Mouse (Mus musculus) C2C12 (cell line): ENCODE data around the gene Pou6f1. TPM values are rescaled to one million over a fixed set of nuclear protein-coding genes. Genes with fewer than 3 reads are reported as not detected.

ENCODE experiments used
- H3K27me3 ChIP-seq: one replicate; pipeline ENCODE4 v1.6.1; 2011; ENCODE audit not compliant: control insufficient read depth, insufficient read depth, insufficient read length
- H3K36me3 ChIP-seq: one replicate; pipeline ENCODE4 v1.6.1; 2011; ENCODE audit not compliant: control insufficient read depth, insufficient read depth
- H3K4me3 ChIP-seq: one replicate; pipeline ENCODE4 v1.5.1; 2011; ENCODE audit warnings: mild to moderate bottlenecking, control low read depth; ENCODE audit not compliant: poor library complexity, insufficient read depth, severe bottlenecking
- H3K79me2 ChIP-seq: one replicate; pipeline ENCODE4 v1.6.1; 2011; ENCODE audit not compliant: control insufficient read depth, insufficient read depth
- H3K79me3 ChIP-seq: one replicate; pipeline ENCODE4 v1.6.1; 2011; ENCODE audit warnings: low read depth, control low read depth
- H3ac ChIP-seq: one replicate; pipeline ENCODE3; 2011; ENCODE audit warnings: low read depth; ENCODE audit not compliant: control insufficient read depth, insufficient read length
- CEBPB ChIP-seq: IDR thresholded peaks from one replicate; pipeline ENCODE4 v1.6.1; 2011; ENCODE audit warnings: low read depth, mild to moderate bottlenecking, control low read depth, moderate library complexity
- CTCF ChIP-seq: IDR thresholded peaks from one replicate; pipeline ENCODE4 v1.5.1; 2011; ENCODE audit not compliant: control insufficient read depth, insufficient read depth, insufficient read length
- FOSL1 ChIP-seq: IDR thresholded peaks from one replicate; pipeline ENCODE4 v1.8.0; 2011; ENCODE audit warnings: mild to moderate bottlenecking, low read length; ENCODE audit not compliant: poor library complexity, insufficient read depth, severe bottlenecking
- MAX ChIP-seq: IDR thresholded peaks from one replicate; pipeline ENCODE4 v1.6.1; 2011; ENCODE audit warnings: mild to moderate bottlenecking, control low read depth
- MYOD1 ChIP-seq: IDR thresholded peaks from one replicate; pipeline ENCODE4 v1.6.1; 2011; ENCODE audit warnings: low read depth; ENCODE audit not compliant: control insufficient read depth, insufficient read length
- MYOG ChIP-seq: IDR thresholded peaks from one replicate; pipeline ENCODE4 v1.6.1; 2011; ENCODE audit not compliant: control insufficient read depth, insufficient read length; ENCODE audit errors: extremely low read depth
- USF1 ChIP-seq: IDR thresholded peaks from one replicate; pipeline ENCODE4 v1.6.1; 2011; ENCODE audit warnings: low read depth, mild to moderate bottlenecking, control low read depth, moderate library complexity
- polyA plus RNA-seq: library from polyadenylated mRNA; unstranded; fragments of >200 nt; fragmentation: generic; extraction: Trizol; gene quantifications from one replicate; pipeline ENCODE4 v1.2.1, GENCODE M21; 2012; ENCODE audit warnings: missing spikeins

The Pou6f1 gene
- polyA plus RNA-seq, 1 experiment: 5.5 TPM

GRCm38 (mm10) chr15:100577972-100578371 is 21.8 kb downstream of the Pou6f1 start:
- TF ChIP-seq MAX: no peak
- no peak for TF ChIP-seq MYOG
- no peak for TF ChIP-seq FOSL1
- no peak for TF ChIP-seq USF1
- TF ChIP-seq CTCF: no peak
- TF ChIP-seq CEBPB: no peak
- no peak for TF ChIP-seq MYOD1
- Histone ChIP-seq H3K27me3 (no peaks in the 10 kb centered on the region), H3K79me3 (no peaks in the 10 kb centered on the region), H3ac (no peak overlapping the region), H3K79me2 (no peaks in the 10 kb centered on the region), H3K36me3 (no peaks in the 10 kb centered on the region), H3K4me3 (no peak overlapping the region)

DNA sequence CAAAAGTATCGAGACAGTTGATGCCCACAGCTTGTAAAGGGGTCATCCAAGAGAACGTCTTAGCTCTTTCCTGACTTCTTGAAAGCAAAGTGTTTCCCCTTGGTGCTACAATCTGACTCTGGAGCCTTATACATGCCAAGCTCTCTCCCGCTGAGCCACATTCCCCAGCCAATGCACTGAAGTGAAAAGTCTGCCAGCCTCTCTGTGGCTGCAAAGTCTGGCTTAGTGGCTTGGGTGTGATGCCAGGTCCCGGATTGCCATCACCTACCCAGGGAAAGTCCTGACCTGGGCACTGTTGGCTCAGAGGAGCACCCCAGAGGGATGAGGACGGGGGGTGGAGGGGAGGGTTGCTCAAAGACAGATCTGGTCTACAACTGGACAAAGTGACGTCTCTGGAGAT is 23.0 kb downstream of the Pou6f1 start:
- H3K79me2 ChIP-seq: no peaks in the 10 kb centered on the region
- H3K79me3 ChIP-seq: no peaks in the 10 kb centered on the region
- TF ChIP-seq MYOG: no peak
- TF ChIP-seq CEBPB: no peak
- no peak for TF ChIP-seq MAX
- TF ChIP-seq USF1: no peak
- TF ChIP-seq FOSL1: no peak
- no peaks in the 10 kb centered on the region for H3K27me3 ChIP-seq
- no peak overlapping the region for H3ac ChIP-seq
- no peaks in the 10 kb centered on the region for H3K36me3 ChIP-seq
- H3K4me3 ChIP-seq: no peak overlapping the region

GRCm38 (mm10) chr15:100576392-100576791 is 23.4 kb downstream of the Pou6f1 start:
- H3K4me3 ChIP-seq: no peak overlapping the region
- H3K27me3 ChIP-seq: no peaks in the 10 kb centered on the region
- TF ChIP-seq USF1: peak; percentile 63
- TF ChIP-seq CTCF: no peak
- no peaks in the 10 kb centered on the region for H3K79me2 ChIP-seq
- no peak overlapping the region for H3ac ChIP-seq
- no peaks in the 10 kb centered on the region for H3K36me3 ChIP-seq
- H3K79me3 ChIP-seq: no peaks in the 10 kb centered on the region

DNA sequence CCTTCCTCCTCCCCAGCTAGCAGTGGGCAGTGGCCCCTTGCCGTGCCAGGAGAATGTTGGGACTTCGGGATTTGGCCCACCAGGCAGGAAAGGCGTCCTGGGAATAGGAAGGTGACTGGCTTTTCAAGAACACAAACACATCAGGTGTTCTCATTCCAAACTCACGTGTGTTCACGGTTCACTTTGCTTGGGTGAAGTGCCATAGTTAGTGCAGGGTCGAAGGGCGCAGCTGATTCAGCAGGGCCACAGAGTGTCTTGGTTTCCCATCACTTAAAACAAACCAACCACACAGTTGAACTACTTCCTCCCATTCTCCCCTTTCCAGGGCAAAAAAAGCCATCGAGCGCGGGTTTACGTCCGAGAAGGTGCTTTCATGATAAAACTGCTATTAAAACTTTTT is 24.4 kb downstream of the Pou6f1 start:
- no peaks in the 10 kb centered on the region for H3K79me2 ChIP-seq
- no peaks in the 10 kb centered on the region for H3K79me3 ChIP-seq
- H3K36me3 ChIP-seq: no peaks in the 10 kb centered on the region
- H3ac ChIP-seq: no peak overlapping the region
- no peaks in the 10 kb centered on the region for H3K27me3 ChIP-seq
- TF ChIP-seq USF1 (no peak), CEBPB (no peak)
- H3K4me3 ChIP-seq: no peak overlapping the region

DNA sequence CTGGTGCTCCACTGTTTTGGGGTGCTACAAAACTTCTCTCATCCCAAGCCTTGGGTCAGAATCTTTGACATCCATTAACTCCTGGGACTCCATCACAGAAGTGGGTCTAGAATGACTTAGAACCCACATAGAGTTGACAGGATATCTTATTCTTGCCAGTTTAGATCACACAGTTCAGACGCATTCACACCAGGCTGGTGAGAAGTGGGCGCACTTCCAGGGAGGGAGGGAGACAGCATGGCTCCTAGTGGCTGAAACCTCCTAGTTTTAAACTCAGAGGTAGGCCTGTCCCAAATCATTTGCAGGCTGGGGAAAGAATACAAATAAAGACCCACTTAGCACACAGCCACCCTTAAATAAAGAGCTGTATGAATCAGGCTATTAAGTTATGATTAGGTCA is 25.4 kb downstream of the Pou6f1 start:
- Histone ChIP-seq H3ac (no peak overlapping the region), H3K79me2 (no peaks in the 10 kb centered on the region), H3K79me3 (no peaks in the 10 kb centered on the region), H3K36me3 (no peaks in the 10 kb centered on the region), H3K4me3 (no peak overlapping the region), H3K27me3 (no peaks in the 10 kb centered on the region)
- no peak for TF ChIP-seq USF1
- TF ChIP-seq MYOG: no peak
- no peak for TF ChIP-seq MYOD1
- no peak for TF ChIP-seq FOSL1
- TF ChIP-seq CTCF: no peak
- no peak for TF ChIP-seq CEBPB
- TF ChIP-seq MAX: no peak

DNA sequence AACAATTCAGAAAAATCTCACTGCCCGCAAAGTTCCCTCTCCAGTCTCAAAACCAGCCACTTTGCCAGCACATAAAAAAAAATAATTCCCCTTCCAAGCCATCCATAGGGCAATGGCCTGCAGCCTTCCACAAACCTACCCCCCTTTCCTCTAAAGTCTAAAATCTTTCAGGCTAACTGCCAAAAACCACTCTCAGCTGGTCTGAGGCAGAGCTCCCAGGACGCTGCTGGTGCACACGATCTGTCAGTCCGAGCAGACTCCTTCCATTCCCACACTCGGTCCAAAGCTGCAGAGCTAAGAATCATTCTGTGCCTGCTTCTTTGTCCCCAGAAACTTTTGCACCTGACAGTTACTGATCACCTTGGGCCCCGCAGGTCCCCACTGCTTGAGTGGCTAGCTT is 25.8 kb downstream of the Pou6f1 start:
- no peaks in the 10 kb centered on the region for H3K79me2 ChIP-seq
- no peak for TF ChIP-seq MYOD1
- no peak for TF ChIP-seq MAX
- TF ChIP-seq CTCF: no peak
- no peak for TF ChIP-seq MYOG
- no peak for TF ChIP-seq FOSL1
- no peak for TF ChIP-seq CEBPB
- TF ChIP-seq USF1: no peak
- no peaks in the 10 kb centered on the region for H3K27me3 ChIP-seq
- H3ac ChIP-seq: no peak overlapping the region
- no peak overlapping the region for H3K4me3 ChIP-seq
- H3K79me3 ChIP-seq: no peaks in the 10 kb centered on the region
- H3K36me3 ChIP-seq: no peaks in the 10 kb centered on the region
